Mouse (Mus musculus) kidney, postnatal 25 days (tissue): ENCODE data around the gene Prdm2.

ENCODE experiments used
- DNase-seq, 2 experiments: peaks; one replicate each; pipeline ENCODE4 v3.0.0; 2021; ENCODE audit warnings: mixed read lengths in 2 of 2

The Prdm2 gene

GRCm38 (mm10) chr4:143211584-143212340, 1.0 kb downstream of the Prdm2 start:
- DNase-seq = peak; percentile 23 to 57

- no peak for DNase-seq
These were observed 2.8 kb downstream of the Prdm2 start for GRCm38 (mm10) chr4:143209997-143210396.

- no peak for DNase-seq
These were observed 10.1 kb downstream of the Prdm2 start for GRCm38 (mm10) chr4:143202653-143203052.

GRCm38 (mm10) chr4:143198371-143198770, 14.4 kb downstream of the Prdm2 start:
- DNase-seq = no peak

- DNase-seq = no peak
These were observed 14.9 kb downstream of the Prdm2 start for GRCm38 (mm10) chr4:143197845-143198356.

- no peak for DNase-seq
These were observed 18.5 kb downstream of the Prdm2 start for GRCm38 (mm10) chr4:143194328-143194727.

GRCm38 (mm10) chr4:143193164-143193563, 19.6 kb downstream of the Prdm2 start:
- DNase-seq = no peak

- DNase-seq = no peak
These were observed 21.0 kb downstream of the Prdm2 start for GRCm38 (mm10) chr4:143191783-143192182.

- no peak for DNase-seq
These were observed 22.1 kb downstream of the Prdm2 start for GRCm38 (mm10) chr4:143190657-143191056.

GRCm38 (mm10) chr4:143188571-143189191, 24.1 kb downstream of the Prdm2 start:
- DNase-seq = no peak

- no peak for DNase-seq
These were observed 26.7 kb downstream of the Prdm2 start for GRCm38 (mm10) chr4:143186066-143186465.

GRCm38 (mm10) chr4:143185496-143185895, 27.3 kb downstream of the Prdm2 start:
- peak; percentile 13 to 58 for DNase-seq

- DNase-seq = no peak
These were observed 29.7 kb downstream of the Prdm2 start for GRCm38 (mm10) chr4:143183141-143183540.

- no peak for DNase-seq
These were observed 32.1 kb downstream of the Prdm2 start for GRCm38 (mm10) chr4:143180731-143181130.

- DNase-seq = no peak
These were observed 41.0 kb downstream of the Prdm2 start for GRCm38 (mm10) chr4:143171600-143172290.

- no peak for DNase-seq
These were observed 42.5 kb downstream of the Prdm2 start for GRCm38 (mm10) chr4:143170290-143170689.

- peak; percentile 68 to 84 for DNase-seq
These were observed 44.7 kb downstream of the Prdm2 start for GRCm38 (mm10) chr4:143168093-143168492.

GRCm38 (mm10) chr4:143161619-143162479, 50.9 kb downstream of the Prdm2 start:
- DNase-seq = peak; percentile 99 to 100

GRCm38 (mm10) chr4:143160826-143161225, 52.0 kb downstream of the Prdm2 start:
- DNase-seq = no peak

GRCm38 (mm10) chr4:143159336-143159735, 53.5 kb downstream of the Prdm2 start:
- DNase-seq = peak in 1 of 2 experiments; percentile 12

- no peak for DNase-seq
These were observed 56.9 kb downstream of the Prdm2 start for GRCm38 (mm10) chr4:143155871-143156270.

- DNase-seq = no peak
These were observed 57.8 kb downstream of the Prdm2 start for GRCm38 (mm10) chr4:143155036-143155435.
